Mouse (Mus musculus) kidney, postnatal 10 days (tissue): ENCODE measurements at regions not wholly inside any gene's neighbourhood (a gene's known extent, or its start where the extent isn't known, plus 50 kb on each side); places are given as distances from the start of the nearest gene placed in this dataset.

Source experiments
- DNase-seq: peaks from one replicate; pipeline ENCODE4 v3.0.0; 2021; ENCODE audit warnings: mixed read lengths

DNA sequence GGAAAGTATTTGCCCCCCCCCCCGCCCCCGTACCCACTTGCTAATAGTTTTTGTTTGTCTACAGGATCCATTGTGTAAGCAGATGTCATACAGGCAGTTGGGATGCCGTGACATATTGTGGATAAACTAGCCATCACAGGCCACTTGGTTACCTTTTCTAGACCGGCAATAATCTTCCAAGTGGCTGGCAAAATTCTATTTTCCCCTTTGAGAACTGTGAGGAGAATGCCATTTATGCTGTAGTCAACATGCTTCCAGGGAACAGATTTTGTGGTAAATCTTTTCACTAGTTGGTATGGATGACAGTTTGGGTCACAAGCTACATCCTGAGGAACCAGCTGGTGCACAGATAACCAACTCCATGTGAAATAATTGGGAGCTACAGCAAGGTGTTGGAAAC, 456.5 kb upstream of the Plxna2 start:
- no peak for DNase-seq

DNA sequence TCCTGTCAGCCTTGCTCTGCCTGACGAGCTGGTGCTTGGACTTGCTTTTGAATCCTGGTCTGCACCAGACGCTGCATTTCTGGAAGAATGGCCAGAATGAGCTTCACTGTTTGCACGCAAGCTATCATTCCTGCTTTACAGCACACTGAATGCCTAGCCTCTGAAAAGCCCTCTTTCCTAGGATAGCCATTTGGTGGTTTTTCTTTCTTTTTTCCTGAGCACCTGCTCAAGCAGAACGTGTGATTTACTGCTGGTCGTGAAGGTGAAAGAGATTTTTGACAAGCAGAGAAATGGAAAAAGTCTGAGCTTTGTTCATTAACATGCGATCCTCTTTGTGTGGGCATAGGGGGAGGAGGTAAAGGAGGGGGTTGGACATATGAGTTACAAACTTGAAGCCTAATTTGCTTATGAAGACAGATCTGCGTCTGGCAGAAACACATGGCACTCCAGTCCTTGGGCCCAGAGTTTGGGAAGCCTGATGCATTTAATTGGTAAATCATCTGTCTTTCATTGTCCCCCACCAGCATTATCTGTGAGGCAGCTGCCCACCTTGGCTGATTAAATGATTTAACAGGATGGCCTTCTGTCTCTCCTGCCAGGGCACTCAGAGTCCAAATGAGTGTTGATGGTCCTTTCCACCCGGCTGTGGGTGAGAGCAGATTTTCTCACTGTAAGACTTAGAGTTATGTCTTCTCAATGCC, 457.1 kb upstream of the Plxna2 start:
- DNase-seq = no peak

DNA sequence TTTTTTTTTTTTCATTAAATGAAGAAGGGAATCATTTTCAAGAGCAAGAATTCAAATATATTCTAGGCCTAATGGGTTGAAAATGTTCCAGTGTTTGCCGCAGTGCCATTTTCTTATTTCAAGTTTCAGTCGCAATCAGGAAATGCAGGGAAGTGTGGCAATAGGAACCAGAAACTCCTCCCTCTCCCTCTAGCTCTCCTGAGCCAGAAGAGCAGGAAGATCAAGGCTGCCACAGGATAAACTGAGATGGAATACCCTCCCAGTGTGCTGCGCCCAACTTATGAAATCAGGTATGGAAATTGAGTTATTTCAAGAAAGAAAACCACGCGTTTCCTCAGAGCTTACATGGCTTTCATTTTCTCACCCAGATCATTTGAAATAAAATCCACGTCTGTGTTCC, 460.8 kb upstream of the Plxna2 start:
- DNase-seq = no peak

DNA sequence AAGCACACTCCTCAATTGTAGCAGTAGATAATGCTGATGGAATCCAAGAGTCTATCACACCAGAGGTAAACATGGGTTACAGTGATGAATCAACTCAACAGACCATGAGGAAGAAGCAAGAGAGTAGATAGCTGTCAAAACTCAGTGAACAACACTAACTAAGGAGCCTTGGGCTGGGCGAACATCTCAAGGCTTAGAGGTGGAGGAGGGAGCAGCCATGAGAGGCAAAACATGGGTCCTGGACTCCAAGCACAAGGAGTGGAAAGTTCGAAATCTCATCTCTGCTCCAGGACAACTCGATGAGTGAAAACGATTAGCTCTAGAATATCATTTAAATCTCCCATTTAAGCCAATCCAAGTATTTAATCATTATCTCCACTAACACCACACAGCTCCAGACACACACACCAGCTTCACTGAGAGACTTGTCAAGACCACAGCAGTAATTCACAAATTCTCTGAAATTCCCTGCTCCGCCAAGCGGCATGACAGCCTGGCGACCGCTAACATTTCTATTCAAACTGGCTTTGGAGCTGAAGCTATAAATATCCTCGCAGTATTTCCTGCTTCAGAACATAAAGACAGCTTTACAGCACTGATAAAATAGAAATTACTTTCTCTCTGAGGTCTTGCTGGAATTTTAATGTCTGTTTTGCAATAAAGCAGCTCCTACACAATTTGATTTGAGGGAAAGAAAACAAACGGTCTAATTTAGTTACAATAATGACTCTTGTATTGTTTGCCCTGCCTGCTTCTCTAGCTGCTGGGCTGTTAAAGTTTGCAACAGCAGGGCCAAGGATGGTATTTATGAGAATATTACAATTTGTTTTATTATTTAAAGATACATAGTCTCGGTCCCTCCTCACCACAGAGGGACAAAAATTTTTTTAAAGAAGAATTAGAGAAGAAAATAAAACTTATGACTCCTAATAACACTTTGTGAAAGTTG, 469.3 kb upstream of the Plxna2 start:
- DNase-seq = peak; percentile 50

DNA sequence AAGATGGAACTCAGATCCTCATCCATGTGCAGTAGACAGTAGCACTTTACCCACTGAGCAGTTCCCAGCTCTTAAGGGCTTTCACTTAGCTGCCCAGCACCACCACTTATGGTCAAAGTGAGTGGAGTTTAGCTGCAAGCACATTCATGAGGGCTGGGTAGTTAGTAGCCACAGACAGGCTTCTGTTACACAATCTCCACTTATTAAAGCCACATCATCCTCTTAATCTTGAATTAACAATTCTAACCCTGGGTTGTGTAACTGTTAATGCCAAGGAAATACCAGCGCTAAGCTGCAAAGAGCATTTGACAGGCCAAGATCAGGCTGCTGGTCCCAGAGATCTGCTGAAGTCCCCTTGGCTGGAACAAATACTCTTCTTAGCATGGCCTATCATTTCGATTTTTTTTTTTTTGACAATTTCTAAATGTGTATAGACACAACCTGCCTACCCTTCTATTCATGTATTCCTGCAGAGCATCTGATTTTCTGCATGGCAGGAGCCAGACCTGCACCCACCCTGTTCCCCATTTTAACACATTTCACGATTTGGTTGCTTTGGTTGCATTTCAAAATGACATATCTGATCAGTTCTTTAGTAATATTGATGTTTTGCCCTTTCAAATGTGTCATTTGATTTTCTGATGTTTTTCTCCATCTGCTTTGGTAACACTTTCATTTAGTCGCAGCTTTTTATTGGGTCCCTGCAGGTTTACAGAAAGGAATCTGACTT, 500.2 kb upstream of the Plxna2 start:
- DNase-seq = no peak

DNA sequence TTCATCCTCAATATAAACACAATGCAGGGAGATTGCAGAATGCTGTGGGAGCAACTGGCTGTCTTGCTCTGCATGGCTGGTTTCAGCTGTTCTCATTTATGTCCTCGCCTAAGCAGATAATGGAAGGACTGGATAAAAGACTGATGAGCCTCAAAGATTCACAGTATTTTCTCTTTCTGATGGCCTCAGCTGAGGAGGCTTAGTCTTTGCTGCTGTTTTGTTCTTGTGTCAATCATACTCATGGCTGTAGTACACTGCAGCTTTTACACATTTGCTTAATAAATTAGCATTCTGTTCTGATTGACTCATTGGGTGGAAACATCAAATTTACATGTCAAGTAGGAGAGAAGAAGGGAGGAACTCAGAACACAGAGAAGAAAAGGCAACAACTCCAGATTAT, 503.6 kb upstream of the Plxna2 start:
- no peak for DNase-seq

DNA sequence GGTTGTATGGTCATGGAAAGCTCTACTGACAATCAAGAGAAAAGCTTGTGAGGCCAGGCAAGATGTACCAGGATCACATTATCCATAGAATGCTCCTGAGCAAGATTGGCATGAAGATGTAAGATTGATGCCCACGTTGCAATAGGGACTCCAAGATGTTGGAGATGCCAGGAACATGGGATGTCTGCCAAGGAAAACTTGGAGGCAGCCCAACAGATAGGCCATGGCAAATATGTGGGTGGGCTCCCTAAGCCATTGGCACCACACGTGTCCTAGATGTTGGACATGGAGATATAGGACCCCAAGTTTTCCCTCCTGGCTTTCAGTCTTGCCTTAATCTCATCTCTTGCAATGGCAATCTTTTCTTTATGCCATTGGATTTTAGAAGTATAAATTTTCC, 506.1 kb upstream of the Plxna2 start:
- DNase-seq = no peak

DNA sequence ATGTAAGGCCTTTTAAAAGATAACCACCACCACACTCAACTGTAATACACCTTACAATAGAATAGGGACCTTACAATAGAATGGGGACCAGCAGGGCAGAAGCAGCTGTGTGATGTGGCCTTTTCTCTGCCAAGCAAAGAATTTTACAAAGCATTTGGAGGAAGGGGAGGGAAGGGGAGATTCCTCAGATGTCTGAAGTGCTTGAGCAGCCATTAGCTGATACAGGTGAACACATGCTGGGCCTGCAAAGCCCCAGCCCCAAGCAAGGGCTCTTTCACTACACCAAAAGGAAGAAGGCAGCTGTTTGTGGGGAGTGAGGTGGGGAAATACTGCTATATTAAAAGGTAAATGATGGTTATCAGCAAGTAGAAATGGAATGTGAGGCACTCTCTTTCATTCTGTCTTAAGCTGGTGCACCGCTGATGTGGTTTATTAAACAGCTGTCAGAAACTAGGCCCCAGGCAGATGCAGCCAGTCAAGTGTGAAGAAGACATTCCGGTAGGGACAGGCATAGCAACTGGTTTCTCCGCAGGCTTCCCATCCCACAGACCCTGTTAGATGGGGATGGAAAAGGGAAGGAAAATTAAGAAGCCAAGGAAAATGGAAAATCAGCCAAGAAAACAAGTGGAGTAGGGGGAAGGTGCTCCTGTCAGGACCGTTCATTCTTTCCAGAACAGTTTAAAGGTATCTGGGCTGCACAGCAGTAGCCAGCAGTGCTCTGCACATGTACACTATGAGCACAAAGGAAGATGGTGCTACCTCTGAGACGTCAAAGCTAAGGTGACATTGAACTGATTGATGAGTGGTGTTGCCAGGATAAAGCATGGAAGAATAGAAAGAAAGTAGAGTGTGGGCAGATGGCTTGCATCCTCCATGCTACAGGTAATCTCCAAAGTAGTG, 508.6 kb upstream of the Plxna2 start:
- DNase-seq = peak; percentile 8

DNA sequence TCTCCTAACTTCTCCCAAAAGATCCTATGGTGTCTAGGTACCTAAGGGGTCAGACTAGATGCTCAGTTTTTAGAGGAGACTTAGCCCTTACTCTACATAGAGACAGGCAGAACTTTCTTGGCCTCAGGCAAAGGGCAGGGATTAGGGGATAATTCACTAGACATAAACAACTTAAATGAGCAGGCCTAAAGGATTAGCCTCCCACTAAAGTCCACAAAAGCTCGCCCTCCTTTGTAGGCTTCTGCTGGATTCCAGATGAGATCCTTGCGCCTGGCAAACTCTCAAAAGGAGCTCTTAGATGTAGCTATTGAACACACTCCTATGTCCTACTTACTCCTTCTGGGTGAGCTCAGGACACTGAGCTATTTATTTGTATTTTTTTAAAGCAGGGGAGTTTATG, 509.9 kb upstream of the Plxna2 start:
- peak; percentile 5 for DNase-seq

DNA sequence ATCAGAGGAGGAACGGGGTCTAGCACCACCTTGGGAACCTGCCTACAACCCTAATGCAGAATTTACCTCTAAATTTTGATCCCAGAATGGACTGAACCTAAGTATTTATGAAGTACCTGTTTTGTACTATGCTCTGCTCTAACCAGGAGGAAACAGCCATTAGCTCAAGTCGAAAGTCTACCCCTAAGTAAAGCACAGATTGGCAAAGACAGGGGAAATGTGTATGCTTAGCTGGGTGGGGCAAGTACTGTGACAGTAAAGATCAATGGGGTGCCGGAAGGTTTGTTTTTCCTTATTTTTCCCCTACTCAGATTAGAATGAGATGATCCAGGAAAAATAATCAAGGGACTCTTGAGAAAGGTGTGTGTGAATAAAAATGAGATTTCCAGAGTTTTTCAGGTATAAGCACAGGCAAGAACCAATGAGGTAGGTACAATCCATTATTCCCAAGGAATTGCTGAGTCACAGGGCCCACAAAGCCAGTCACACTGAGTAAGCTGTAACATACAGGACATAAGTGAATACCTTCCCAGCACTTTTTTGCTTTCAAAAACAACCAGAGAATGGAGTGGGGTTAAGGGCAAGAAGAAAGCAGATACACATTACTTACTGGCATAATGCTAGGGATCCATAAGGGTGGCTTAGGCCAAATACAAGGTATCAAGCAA, 510.6 kb upstream of the Plxna2 start:
- DNase-seq = no peak

DNA sequence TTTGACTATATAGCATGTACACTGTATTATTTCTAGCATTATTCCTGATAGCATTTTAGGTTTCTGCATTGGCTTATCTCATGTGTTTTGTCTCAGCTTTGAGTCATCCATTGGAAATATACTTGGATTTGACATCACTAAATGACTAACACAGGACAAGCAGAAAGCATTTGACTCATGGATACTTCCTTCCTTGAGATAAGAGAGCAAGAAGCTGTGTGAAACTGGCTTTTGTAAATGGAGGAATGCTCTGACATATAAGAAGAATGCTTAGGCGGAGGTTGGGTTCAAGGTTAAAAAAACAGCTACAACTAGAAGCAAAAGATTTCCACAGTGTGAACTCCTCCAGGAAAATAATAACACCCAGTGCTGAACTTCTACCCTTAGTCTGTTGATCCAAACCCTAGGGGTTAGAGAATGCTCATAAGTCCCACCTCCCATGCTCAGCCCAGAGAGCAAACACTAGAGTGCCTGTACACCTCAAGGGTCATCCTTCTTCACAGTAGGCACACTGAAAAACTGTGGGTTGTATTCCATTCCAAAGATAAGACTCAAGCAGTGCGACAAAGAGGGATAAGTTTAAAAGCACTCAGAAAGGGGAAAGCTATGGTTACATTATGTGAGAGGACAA, 528.0 kb upstream of the Plxna2 start:
- DNase-seq = no peak

DNA sequence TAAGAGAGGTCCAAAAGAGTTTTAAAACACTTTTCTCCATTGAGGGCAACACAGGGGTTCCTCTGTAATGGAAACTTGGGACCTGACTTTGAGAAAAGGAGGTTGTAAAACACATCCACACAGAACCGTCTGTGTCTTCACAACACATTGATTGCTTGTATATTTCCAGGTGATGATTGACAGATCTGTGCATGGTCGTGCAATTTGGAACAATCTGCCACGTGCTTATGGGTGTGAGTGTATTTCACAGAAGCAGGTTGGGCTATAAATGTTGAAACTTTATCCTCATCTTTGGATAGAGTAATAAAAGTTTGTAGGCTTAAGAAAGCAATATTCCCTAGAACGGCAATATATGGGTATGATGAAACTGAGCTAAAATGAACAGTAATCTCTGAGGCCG, 559.5 kb upstream of the Plxna2 start:
- no peak for DNase-seq

DNA sequence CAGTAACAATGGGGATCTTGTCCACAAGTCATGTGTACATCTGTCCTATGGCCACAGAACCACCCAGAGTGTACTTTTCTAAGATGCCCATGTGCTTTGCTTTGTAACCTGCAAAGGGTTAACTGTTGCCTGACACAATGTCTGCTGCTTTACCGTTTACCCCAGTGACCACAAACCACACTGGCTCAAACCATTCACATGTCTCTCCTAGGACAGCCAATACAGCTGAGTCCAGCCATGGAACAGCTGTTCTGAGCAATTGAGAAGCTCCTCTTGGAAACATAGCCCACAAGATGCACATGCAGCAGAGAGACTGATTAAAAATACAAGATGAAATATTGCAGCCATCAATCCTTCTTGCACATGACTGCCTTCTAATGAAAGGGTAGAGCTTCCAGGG, 561.5 kb upstream of the Plxna2 start:
- no peak for DNase-seq

DNA sequence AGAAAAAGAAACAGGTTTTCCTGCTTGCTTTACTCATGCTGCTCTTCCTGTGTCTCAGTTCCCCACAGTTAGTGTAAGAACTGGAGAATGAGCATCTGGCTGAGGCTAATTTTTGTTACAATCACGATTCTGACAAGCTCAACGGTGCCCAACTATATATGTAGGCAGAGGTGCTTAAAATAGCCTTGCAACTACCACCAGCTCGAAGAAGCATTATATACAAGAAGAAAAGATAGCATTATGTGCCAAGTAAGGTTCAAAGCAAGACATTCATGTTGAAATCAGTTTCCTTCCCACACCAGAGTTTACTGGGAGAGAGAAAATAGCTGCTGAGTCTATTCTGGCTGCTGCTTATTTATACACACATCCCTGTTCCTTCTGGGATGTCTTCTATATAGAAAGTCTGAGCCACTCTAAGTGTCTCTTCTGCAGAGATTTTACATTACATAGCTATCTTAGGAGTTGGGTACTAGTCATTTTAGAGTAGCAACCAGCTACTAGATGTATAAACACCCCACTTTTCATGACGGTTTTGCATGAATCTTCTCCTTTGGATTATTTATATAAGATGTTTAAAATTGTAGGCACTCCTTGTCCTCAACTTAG, 568.2 kb upstream of the Plxna2 start:
- DNase-seq = no peak

DNA sequence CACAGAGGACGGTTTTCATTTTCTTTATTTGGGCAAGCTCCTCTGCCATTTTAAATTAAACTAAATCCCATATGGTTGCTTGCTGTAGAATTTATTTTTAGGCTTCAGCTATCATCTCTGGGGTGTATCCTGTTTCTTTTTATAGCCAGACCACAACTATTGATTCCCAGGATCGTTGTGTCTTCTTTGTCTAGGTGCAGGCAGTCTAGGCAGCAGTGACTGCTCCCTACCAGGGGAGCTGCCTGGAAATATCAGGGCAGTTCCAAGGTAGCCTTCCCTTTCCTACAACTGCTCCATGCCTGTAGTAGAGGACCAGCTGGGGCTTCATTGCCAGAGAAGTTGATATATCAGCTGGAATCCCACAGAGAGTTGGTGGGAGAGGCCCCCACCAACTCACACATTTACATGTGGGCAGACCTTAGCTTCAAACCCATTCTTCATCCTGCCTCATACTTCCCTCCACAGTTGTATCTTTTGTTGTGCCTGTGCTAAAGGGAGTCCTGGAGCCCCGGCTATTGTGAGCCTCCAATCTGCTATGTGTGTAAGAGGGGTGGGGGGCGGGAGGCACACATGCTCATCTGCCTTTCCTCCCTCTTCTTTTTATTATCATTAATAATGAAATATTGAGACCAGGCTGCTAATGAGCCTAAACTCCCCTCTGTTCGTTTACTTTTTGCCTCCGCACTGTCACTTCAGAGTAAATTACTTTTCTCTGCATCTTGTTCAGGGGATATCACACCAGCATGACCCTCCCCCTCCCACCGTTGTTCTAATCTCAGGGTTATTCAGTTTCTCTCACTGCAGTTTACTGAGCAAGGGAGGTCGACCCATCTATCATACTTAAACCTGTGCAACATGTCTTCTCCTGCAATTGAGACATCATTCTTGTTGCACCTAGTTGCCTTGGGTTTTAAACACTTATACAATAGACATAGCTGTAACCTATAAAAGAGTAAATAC, 576.3 kb upstream of the Plxna2 start:
- DNase-seq = no peak

DNA sequence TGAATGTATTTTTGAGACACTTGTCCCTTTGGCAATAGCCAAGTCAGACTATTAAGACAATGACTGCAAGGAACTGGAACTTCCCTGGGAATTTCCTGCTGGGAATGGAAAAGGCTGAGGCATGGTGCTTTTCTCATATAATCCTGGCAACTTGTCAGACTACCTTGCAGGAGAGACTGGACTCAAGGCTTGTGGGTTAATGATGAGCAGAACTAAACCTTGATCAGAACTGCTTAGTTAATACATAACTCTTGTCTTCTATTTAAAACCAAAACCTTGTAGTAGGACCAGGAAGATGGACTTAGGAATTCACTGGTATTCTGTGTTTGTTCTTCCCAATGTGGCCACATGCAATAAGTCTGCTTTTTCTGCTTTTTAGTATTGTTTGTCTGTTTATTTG, 579.3 kb upstream of the Plxna2 start:
- DNase-seq = peak; percentile 9

DNA sequence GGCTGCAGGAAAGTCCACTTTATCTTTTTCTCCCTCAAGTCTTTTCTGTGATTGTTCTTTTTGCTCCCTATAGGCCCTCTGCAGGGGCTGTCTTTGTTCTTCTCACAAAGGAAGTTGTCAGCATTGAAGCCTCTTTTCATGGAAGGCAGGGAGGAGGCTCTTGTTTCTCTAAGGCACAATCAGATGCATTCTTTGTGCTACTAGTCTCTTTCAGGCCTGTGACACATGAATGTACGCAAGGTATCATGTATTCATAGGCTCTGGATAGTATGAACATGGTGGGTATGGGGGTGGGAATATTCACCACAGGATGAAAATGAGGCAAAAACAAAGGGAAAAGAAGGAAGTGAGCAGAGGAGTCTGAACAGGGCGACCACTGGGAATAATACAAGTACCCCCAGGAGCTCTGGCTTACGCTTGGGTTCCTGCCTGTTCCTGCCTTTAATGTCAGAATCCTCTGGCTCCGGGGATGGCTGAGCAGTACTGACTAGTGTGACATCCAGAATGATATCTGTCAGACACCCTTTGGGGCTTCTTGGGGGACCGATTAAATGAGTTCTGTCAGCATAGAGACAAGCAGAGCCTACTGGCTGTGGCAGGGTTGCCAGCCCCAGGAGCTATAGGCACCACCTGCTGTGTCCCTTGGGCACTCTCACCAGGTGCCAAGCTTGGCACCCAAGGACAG, 583.7 kb upstream of the Plxna2 start:
- no peak for DNase-seq

DNA sequence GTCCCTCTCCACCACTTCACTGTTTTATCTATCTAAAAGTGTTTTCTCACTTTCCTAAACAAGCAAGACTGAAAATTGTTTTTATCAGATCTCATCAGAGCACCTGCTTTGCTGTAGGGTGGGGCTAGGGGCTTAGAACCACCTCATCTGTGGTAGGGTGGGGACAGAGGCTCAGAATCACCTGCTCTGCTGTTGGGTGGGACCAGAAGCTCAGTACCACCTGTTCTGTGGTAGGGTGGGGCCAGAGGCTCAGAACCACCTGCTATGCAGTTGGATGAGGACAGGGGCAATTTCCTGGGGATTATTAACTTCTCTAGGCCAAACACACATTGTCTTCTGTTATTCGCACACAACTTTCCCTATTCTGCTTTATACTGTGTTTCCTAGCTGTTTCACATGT, 585.4 kb upstream of the Plxna2 start:
- DNase-seq = no peak

DNA sequence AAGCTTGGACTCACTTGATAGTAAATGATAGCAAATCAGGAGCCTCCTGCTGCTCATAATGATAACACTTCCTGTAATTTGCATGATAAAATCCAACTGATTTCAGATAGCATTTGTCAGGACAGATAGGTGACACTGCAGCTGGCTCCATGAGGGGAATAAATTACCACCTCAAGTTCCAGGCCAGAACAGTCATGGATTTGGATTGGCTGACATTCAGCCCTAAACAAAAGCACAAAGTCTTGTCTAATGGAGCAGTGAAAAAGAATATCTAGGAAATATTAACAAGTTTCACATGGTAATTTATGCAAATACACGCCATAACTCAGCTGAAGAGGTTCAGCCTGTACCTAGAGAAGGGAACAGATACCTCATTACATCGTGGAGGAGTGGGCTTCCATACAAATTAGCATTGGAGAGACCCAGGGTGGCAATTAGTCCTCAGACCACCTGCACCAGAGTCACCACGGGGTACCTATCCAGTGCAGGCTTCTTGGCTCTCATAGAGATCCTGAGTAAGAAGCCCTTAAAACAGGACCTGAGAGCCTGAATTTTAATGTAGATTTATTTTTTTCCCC, 587.3 kb upstream of the Plxna2 start:
- DNase-seq = no peak
